Mouse (Mus musculus): ENCODE data around the gene Dcst1.

DNA sequence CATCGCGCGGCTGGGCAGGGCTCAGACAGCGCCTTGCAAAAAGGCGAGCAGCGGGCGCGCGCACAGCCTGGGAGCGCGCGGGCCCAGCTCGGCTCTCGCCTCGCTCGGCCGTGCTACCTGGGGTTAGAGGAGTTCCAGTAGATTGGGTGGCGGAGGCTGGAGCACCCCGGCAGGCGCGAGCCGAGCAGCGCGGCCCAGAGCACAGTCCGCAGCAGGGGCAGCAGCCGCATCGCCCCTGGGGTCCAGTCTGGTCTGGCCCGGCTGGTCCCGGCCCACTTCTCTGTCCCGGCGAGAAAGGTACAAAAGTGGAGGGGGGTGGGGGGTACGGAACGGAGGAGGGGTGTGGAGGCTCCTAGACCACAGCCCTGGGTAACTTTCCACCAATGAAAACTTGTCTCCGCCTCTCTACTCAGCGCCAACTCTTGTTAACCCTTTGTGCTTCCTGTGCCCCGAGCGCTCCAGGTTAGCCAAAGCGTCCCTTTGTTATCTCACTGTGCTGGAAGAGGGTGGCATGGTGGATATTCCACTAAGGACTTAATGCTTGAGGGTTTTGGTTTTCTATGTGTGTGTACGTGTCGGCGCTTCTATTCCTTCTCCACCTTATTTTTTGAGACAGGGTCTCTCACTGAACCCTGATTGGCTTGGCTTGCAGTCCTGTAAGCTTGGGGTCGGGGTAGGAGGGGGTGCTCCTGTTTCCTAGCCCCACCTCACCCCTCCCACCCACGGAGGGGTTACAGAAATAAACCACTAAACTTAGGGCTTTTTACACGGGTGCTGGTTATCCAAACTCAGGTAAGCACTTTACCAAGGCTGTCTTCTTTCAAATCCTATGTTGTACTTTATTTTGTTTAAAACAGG, 27.1 kb downstream of the Dcst1 start, which contains the start of gene Efna4:
- TF ChIP-seq CTCF (conservative IDR thresholded peaks at IDR 0.05; ENCODE audit: low read length) (no peak), NANOG (IDR thresholded peaks at IDR 0.05; ENCODE audit: borderline replicate concordance, low read length) (no peak), POU5F1 (IDR thresholded peaks at IDR 0.05; ENCODE audit: borderline replicate concordance, low read length) (no peak)
